Mouse (Mus musculus) cerebellum, adult 9-11 months (tissue): ENCODE measurements at regions not wholly inside any gene's neighbourhood (a gene's known extent, or its start where the extent isn't known, plus 50 kb on each side); places are given as distances from the start of the nearest gene placed in this dataset.
"Not testable (repeated sequence)": the region's sequence is repeated elsewhere in the genome, so short reads cannot be mapped to it uniquely, and the experiment has no call there.

Experiments used
- DNase-seq: peaks from one replicate; pipeline ENCODE4 v3.0.0; 2022

DNA sequence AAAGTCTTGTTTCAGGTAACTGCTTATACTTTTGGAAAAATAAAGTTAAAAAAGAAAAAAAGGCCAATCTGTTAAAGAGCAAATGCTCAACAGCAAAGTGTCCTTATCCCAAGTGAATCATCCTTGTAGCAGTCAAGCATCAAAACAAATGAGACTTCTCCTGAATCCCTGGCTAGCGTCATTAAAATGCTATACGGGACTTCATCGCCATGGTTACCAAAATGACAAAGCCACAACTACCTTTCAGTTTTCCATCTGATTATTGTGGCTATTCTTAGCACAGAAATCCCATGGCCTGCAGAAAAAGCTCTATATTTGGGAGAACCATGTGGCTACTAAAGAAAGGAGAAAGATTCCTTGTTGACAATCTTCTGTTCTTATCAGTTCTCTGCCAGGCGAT, 322.7 kb downstream of the Arl4a start:
- DNase-seq = no peak

DNA sequence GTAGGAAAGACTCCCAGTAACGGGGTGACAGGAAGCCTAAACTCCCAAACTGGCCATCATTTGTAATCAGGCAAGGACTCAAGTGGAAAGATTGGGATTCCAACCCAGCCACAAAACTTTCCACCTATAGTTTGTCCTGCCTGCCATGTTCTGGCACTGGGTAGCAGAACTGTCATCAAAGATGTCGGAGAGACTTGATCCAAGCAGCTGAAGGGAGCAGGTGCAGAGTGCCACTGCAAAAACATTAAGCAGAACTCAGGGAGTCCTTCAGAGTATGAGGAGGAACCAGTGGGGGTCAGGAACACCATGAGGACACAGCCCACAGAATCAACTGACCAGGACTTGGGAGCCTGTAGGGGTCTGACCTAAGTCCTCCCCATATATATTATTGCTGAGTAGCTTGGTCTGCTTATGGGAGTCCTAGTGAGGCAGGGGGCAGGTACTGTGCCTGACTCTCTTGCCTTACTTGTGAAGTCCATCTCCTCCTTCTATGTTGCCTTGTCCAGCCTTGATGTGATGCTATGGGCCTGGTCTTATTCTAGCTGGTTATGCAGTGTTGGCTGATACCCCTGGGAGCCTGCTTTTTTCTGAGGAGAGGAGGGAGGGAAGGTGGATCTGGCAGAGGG, 323.5 kb downstream of the Arl4a start:
- DNase-seq = no peak

DNA sequence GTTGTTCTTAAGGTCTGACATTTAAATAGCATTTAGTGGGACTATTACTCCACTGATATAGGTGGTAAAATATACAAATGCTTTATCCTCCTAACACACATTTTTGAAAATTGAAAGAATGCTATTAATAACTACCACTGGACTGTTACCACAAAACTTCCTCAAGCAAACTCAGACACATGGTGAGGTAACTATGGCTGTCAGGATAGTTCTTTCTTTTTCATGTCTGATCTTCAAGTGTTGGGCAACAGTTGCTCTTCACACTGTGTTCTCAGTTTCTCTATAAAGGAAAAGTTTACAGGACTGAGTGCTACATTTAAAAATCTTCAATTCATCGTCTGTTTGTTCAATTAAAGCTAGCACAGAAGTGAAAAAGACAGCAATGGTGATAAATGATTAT, 326.0 kb downstream of the Arl4a start:
- DNase-seq = no peak

DNA sequence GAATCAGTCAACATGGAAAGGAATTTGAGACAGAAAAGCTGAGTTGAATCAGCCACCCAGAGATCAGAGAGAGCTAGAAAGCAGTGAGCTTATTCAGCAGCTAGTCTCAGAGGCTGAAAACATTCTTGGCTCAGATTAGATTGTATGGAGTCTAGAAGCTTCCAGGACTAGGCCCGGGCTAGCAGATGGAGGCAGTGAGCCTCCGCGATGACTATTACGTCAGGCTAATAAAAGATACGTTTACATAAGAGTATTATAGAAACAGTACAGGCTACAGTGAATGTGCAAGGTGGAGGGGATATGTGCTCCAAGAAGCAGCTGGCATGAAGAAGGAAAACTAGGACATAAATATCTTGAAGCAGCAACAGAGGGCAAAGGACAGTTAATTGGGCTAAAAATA, 328.0 kb downstream of the Arl4a start:
- DNase-seq = no peak

DNA sequence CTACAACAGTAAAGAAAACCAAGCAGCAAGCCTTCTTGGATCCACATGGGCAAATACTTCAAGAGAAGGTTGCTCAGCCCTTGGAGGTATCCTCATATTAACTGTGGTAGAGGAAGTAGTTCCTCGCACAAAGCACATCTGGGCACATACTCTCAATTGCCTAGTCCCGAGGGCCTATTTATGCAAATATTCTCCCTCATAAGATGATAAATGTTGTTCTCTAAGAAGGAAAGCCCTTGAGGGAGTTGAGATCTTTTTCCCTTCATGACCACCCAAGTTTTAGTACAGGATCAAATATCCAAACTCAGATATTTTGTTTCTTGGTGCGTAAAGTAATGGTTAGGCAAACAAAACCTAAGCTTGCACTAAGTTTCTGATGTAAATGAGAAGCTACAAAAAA, 340.6 kb downstream of the Arl4a start:
- no peak for DNase-seq

DNA sequence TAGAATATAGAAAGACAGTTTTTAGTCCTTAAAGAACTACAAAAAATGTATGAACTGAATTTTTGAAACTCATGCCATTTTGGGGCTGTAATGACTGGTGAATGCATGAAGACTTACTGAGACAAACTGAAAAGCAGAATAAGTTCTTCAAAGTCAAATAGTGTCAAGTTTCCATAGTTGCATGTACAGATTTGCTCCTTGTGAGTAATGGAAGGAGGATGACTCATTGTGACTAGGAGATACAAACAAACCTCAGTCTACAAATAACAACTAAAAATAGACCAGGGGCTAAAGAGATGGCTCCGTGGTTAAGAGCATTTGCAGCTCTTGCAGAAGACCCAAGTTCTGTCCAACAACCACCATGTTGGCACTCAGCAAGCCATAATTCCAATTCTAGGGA, 342.5 kb downstream of the Arl4a start:
- no peak for DNase-seq

DNA sequence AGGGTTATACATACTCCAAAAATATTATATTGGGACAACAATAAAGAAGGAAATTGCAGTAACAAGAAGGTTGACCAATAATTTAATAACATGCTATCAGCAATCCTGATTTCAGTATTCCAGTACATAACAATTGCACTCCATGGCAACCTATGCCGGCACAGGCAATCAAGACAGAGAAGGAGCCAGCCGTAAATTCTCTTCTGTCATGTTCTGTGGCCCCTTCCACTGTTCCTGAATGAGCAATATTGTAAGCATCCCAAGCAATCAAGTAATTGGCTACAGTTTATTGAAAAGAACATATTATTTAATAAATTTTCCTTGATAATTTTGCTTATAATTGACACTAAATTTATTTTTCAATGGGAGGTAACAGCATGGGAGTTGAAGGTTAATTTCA, 345.8 kb downstream of the Arl4a start:
- no peak for DNase-seq

DNA sequence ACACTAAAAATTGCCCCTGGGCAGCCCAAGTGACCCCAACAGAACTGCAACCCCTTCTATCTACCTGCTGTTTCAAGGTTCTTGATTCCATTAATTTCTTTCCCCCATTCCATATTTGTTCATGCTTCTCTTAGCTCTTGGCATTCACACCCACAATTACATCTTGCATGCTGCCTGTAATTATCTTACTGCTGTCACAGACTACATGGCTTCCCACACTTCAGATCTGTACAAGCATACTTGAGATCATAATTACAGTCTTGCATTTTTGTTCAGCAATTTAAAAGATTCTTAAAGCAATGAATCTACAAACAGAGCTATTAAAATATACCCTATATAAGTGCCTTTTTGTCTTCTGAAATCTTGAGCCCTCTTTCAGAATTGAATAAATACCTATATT, 352.4 kb downstream of the Arl4a start:
- no peak for DNase-seq

DNA sequence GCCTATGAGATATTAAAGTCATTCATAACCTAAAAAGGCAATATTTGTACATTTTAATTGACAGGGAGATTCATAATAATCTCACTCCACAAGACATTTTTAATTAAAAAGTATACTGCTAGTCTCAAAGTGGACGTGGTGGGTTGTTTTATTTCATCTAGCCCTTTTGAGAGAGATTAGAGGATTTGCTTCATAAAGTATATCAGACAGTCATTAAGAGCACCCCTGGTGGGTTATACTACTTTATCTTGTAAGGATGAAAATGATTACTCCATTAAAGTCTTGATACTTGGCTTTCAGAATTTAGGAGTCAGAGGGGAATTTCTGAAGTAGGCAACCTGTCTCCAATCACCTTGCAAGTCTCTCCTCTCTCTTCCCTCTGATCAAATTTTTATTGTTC, 355.7 kb downstream of the Arl4a start:
- DNase-seq = no peak

DNA sequence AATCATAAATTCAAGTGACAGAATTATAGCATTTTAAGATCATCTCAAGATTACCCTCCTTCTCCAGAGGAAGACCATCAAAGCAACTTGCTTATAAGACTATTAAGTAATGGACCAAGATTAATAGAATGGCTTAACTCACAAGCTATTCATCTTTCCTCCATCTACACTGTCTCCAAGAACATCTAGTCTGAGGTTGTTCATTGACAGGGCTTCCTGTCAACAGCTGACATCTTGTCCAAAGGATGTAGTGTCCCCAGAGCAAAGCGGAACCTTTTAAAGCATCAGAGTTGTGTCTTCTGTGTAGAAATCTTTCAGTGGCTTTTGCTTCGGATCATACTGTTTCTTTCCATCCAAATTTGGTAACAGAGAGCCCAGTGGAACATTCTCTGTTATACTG, 362.2 kb downstream of the Arl4a start:
- no peak for DNase-seq

DNA sequence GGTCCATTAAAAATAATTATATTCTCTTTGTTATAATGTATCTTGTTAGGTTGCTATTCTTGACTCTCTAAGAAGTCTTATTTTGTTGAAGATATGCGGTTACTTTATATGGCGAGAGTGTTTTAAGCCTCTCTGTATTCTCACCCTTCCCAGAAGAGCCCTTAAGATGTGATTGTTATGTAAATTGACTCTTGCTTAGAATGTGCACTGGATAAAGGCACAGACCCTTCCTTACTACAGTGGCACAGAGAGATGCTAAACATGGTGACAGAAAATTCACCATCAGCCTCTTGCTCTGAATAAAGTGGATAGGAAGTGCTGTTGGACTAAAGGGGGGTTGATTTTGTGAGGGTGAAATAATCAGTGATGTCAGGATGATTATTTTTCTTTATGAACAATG, 370.1 kb downstream of the Arl4a start:
- no peak for DNase-seq

DNA sequence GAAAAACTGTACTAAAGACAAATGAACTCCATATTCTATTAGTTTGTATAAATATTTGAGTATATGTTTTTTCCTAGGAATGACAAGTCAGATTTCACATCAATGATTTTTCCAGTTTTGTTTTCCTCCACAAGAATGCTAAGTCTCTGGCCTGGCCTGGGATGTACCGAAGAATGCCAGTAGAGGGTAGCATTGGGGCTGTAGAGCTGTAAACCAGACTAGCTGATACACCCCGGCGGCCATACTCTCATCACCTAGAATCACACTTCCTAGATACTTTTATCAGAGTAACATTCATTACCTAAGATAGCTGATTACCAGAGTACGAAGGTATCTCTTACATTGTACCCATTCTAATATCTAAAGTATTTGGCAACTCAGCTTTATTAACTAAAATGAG, 372.4 kb downstream of the Arl4a start:
- DNase-seq = peak; percentile 8

DNA sequence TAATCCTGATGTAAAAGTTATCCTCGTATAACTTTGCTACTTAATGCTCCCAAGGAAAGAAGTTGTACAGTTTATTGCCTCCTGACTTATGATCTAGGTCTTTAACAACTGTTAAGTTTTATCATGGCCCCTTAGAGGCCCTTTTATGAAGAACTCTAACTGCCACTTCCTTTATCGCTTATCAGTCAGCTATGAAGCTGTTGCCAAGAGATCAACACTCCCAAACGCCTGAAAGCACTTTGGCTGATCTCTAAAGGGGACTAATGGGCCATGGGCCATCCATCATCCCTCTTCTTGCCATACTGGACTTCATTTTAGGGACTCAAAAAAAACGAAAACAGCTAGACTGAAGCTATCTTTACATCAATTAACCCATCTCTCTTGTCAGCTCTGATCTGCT, 377.4 kb downstream of the Arl4a start:
- DNase-seq = no peak

DNA sequence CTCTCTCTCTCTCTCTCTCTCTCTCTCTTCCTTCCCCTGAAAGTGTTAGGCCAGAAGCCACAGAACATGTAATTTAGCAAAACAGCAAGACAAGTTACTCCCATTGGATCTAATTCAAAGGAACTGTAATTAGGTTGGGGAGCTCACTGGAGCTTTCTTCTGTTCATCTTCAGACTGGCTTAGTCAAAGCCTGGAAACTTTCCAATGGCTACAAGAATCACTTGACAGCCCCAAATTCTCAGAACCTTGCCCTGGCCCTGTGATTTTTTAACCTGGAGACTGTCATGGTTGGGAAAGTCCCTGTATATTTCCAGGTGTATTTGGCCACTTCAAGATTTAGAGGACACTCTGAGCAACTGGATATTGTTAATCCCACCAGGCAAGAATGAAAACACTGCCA, 381.2 kb downstream of the Arl4a start:
- DNase-seq = no peak

DNA sequence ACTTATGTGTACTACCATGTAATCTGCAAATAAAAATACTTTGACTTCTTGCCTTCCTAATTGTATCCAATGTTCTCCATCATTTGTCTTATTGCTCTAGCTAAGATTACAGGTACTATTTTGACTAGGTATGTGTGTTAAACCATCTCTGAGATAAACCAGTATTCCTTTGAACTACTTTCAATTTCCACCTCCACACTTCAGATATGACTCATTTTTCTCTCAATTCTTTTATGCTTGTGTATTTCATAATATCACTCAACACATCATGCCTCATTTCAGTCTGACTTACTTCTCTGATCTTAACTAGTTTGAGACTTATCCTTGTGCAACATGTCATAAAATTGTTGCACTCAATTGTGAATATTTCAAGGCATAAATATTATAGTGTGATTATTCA, 388.9 kb downstream of the Arl4a start:
- no peak for DNase-seq

DNA sequence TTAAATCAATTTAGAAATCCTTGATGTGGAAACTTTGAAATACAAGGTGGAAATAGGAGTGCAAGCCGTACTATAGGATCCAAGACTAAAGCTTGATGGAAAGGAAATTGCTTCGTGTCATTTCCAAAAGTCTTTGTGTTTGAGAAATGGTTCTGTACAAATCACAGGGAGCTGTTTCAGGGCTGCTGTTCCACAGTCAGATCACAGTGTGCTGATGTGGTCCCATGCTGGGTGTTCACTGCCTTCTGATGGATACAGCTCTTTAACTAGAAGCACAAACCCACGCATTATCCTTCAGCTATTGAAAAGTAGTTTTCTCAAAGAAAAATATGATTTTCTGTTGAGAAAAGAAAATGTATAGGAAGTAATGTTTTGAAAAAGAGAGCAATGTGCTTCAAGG, 391.3 kb downstream of the Arl4a start:
- DNase-seq = no peak

DNA sequence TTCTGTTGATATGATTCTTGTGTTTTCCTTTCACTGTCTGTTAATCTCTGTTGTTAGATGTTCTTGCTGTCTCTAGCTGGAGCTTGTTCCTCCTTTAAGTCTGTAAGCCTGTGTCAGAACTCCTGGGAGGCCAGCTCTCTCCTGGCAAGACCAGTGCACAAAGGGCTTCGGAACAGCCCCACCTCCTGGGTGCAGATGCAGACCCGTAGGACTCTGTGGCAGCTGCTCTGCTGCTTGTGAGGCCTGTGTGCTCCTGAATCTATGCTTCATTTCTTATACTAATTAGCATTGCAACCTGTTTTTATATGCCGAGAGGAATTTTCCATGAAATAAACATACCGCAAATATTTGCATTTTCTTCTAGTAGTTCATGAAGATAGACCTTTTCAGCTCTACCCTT, 392.2 kb downstream of the Arl4a start:
- no peak for DNase-seq

DNA sequence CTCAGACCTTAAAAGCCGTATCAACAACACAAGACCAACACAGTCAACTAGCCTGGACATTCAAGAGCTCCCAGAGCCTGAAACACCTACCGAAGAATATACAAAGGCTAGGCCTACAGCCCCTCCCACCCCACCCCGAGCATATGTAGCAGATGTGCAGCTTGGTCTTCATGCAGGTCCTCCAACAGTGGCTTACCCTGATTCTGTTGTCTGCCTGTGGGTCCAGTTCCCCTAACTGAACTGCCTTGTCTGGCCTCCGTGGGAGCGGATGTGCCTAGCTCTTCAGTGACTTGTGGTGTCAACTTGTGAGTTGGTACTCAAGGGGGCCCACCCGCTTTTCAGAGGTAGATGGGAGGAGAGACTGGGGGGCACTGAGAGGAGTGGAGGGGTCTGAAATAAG, 398.6 kb downstream of the Arl4a start:
- DNase-seq = no peak

DNA sequence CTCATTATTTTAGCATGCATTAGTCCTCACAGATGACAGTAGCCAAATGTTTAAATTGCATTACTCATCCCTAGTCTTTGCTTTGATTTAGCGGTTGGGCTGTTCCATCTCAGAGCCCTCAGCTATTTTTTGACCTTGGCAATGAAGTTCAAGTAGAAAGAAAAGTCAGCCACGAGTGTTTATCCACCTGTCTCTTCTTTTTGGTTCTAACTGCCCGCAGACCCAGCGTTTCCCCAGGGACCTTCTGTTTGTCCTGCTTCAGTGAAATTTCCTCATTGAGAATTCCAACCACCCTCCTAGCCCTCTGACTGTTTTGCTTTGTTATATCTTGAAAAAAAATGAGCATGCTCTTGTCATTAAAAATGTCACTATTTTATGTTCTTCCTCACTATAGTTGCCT, 403.5 kb downstream of the Arl4a start:
- no peak for DNase-seq

DNA sequence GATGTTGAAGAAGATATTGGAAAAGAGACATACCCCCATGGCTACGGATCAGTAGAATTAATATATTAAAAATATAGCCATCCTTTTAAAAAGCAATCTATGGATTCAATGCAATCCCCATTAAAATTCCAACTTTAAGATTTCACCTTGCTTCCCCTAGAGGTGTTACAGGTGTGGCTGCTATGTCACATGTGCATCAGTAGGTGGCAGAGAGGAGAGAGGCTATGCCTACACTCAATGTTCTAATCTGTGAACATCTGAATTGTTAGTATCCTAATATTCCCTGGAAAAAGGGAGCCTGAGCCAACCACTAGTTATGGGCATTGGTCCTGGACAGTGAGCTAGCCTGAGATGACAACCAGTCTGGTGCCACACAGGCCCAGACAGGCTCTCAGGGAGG, 416.6 kb downstream of the Arl4a start:
- DNase-seq = no peak

DNA sequence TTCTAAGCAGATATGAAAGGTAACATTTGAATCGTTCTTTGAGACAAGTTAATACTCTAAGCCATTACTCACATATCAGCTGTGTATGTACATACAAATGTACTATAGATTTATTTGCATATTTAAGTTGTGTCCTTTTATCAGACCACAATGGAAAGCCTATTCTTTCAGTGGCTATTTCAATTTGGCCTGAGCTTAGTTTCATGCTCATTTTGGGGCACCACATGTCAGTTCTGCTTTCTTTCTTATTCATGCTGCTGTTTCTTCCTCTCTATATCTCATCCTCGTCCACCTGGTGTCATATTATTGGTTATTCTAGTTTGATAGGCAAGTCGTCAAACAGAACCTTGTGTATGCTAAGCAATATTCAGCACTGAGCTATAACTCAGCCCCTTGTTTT, 432.5 kb downstream of the Arl4a start:
- no peak for DNase-seq

DNA sequence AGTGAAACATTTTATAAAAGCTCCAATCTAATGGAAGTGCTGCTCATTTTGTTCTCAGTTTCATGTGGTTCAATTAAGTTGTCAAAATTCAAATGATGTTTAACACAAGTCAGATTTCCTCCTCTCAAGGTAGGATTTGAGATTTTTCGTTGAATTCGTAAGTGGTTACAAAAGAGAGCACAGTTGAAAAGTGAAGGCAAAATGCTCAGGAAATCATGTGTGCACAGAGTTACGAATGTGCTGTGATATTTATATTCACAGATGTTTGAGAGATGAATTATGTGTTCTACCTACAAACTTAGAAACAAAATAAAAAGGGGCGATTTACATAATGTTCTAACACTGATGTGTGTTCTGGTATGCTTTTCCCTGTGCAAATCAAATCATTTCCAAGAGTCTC, 433.1 kb downstream of the Arl4a start:
- no peak for DNase-seq

DNA sequence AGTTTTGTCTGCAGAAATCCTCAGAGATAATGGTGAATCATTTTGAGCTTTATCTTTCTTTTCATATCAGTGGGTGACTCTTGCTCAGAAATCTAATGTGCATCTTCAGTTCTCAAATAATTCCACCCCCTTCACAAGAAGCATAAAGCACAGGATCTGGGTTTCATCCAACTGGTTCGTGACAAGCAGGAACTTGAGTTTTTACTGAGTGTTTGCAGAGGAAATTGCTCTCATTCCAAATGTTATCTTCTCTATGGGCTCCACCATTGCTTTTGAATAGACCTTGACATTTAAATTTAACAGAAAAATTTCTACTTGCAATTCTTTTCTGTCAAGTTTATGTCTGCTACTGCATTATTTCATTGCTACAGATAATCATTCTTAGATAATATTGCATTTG, 443.1 kb downstream of the Arl4a start:
- no peak for DNase-seq

DNA sequence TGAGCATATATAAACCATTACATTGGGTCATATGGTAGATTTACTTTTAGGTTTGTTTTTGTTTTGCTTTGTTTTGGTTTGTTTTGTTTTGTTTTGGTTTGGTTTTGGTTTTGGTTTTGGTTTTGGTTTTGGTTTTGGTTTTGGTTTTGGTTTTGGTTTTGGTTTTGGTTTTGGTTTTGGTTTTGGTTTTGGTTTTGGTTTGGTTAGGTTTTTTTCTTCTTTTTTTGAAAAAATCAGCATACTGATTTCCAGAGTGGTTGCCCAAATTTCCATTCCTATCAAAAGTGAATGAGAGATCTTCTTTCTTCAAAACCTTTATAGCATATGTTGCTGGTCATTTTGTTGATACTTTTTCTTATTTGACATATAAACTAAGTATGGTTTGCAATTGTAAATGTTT, 444.0 kb downstream of the Arl4a start:
- DNase-seq = not testable (repeated sequence)

DNA sequence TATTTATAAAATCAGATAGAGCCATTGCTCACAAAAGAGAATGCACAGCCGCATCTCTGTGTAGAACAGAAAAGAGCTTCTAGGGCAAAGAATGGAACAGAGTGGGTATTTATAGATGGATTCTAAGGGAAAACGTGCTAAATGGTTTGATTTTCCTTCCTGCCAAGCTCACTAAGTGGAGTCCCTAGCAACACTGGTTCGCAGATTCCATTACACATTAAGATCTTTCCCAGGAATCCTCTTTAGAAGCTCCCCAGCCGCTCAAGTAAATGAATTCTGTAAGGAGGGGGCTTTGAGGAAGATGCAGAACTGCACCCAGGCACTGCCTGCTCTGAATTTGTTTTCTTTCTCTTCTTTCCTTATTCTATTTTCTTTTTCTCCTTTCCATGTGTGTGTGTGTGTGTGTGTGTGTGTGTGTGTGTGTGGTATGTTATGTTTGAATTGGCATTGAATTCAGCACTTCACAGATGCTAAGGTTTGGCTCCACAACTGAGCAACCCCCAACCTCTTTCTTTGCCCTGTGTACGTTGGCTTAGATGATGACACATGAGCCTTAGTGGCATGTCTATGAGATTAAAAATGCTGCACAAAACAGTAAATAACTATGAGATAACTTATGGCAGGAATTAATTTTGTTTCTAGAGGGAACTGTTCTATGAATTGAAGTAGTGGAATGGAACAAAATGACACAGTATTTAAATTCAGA, 450.5 kb downstream of the Arl4a start:
- no peak for DNase-seq
